Mouse (Mus musculus) monocyte, adult 5-6 weeks (primary cell): ENCODE measurements around the gene Ubr4. TPM values are rescaled to one million over a fixed set of nuclear protein-coding genes. Genes with fewer than 3 reads are reported as not detected.
"Not testable (repeated sequence)": the region's sequence is repeated elsewhere in the genome, so short reads cannot be mapped to it uniquely, and the experiment has no call there.

ENCODE experiments used
- ATAC-seq: fragments of 153-309, 156-312 bp; replicated peaks from 2 replicates; pipeline ENCODE4 v1.8.0; 2017; ENCODE audit warnings: mild to moderate bottlenecking; ENCODE audit not compliant: low TSS enrichment, insufficient number of reproducible peaks, severe bottlenecking, poor library complexity, low FRiP score
- total RNA-seq: library from RNA; stranded (forward); fragments of 200-1000, 200-491, 200-594 nt; gene quantifications from 3 replicates; pipeline ENCODE4 v1.2.3, GENCODE M21; 2017

Gene Ubr4
- total RNA-seq, 1 experiment from 2014 or later, result 47.9 TPM

DNA sequence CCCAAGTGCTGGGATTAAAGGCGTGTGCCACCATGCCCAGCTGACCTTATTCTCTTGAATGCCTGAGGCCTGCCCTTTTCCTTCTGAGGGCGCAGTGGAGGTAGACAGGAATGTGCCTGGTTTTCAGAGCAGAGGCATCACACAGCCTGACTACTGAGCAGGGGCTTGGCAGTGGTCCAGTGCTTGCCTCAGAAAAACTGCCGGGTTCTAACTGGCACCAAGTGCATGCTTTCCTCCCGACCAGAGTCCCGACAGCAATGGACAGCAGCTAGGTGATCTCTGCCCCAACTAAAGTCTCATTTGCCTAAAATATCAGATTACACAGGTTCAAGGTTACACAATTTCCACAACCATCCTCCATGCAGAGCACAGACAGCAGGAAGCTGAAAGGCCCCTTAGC lies 8.7 kb upstream of the Ubr4 start:
- ATAC-seq, result no peak

DNA sequence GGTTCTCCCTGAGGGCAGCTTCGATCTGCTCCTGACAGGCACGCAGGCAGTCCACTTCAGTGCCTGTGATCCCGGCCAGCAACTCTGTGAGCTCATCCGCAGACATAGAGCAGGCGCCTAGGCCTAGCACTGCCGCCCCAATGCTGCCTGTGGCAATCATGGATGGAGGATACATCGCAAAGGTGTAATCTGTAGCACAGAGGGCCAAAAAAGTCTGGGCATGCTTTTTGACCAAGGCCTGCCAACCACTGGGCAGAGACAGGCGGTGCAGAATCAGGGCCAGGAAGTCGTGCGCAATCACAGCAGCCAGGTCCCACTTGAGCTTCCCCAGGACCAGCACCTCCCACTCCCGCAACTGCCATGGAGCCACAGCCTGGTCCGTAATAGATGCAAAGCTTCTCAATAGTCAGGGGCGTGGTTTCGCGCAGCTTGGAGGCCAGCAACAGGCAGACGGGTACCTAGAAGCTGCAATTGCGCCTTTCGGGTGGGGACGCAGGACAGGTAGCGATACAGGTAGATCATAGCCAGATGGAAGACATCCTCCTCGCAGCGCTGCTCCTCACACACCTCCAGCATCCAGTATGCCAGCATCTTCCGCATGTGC lies 6.9 kb upstream of the Ubr4 start:
- ATAC-seq, result no peak

DNA sequence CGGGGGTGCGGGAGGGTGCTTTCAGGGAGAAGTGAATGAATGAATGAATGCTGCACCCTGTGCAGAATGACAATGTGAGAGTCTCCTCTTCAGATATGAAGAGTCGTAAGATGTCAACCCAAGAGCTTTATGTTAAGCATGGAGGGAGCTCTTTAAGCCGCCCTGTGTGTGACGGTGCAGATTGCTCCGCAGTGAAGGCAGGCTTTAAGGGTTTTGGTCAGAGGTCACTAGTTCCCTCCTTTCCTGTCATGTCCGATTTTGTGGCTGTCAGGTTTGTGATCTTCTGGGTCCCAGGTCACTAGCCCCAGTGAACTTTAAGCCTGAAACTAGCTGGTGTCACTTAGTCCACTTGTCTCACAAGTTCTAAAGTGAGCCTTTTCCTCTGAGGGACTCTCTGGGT lies 423 bp downstream of the Ubr4 start:
- no peak for ATAC-seq

DNA sequence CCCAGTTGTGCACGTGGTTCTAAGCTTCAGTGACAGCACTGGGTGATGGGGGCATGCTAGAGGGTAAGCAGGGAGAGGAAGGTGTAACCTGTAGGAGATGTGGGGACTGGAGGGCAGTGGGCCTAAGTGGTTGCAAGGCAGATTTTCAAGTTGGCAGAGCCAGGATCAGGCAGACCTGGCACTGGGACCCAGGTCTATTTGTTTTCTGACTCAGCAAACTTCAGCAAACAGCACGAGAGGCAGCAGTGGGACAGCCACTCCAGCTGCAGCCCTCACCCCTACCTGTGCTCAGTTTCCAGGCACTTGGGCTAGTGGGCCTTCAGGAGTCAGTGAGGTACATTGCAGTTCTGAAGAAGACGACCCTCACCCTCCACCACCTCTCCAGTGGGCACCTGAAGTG lies 4.8 kb downstream of the Ubr4 start:
- ATAC-seq, result no peak

DNA sequence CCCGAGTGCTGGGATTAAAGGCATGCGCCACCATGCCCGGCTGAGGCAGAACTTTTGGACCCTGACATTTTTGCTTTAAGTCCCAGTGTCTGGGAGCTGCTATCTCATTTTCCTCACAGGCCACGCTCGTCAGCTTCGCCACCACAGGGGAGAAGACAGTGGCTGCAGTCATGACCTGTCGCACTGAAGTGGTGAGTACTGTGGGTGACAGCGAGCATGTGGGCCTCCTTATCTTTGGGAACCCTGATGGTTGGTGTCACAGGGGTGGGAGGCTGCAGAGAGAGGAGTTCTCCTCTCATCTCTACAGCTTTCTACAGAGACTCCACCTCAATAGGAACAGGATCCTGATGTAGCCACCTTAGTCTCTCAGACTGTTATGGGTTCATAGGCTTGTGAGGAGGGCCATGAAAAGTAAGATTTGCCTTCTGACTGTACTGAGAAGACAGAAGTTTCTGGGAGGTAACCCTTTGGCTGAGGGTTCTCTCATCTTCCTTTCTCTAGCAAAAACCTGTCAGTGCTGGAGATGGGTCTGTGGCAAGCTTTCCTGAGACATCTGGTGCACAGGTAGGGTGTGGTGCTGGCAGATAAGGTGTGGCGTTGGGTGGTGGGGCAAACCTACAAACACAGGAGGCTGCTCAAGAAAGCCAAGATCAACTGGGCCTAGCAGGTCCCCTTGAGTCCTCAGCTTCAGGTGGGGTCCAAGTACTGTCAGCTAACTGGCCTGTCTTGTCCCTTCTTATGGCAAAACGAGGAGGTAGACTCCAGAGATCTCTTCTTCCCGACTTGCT lies 8.5 kb downstream of the Ubr4 start:
- ATAC-seq, result no peak

- ATAC-seq, result no peak
These were observed 14.9 kb downstream of the Ubr4 start for GRCm38 (mm10) chr4:139367336-139367735.

DNA sequence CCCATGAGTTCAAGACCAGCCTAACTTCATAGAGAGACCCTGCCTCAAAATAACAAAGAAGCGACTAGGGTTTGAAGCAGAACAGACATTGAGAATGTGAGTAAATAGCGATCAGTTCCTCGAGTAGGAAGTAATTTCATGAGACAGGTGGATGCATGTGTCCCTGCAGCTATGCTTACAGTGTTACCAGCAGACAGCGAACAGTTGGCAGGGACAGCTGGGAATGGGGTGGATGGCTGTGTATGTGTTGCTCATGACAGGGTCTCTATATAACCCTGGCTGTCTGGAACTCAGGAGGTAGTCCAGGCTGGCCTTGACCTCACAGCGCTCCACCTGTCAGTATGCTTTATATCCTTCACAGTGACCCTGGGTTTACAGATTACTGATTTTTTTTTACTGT lies 15.6 kb downstream of the Ubr4 start:
- ATAC-seq, result no peak

DNA sequence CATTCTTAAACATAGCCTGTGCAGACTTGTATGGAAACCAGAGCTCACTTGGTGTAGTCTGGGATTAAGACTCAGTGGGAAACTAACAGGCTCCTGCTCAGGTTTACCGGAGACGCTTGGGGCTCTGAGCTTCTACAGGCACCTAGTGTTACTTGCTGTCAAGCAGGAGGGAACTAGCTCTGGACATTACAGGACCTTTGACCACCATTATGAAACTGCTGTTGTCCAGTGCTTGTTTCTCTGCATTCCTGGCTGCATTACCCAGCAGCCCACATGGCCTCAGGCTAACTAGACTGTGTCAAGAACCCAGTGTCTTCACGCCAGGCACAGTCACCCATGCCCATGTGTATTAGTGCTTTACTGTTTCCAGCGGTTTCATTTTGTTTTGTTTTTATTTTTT lies 20.7 kb downstream of the Ubr4 start:
- ATAC-seq, result no peak

- no peak for ATAC-seq
These were observed 21.1 kb downstream of the Ubr4 start for GRCm38 (mm10) chr4:139373531-139373930.

DNA sequence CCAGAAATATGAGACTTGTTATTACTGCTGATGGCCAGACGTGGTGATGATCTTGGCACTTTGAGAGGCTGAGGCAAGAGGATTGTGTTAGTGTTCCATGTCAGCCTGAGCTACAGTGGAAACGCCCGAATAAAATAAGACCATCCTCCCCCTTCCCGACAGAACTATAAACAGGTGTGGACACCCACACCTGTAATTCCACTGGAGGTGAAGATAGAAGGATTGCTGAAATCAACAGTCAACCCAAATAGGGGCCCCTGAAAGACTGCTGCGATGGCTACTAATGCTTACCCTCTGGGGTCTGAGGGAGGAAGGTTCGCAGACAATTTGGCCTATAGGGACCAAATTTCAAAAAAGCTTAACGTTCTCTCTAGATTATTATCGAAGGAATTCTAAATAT lies 27.3 kb downstream of the Ubr4 start:
- ATAC-seq, result no peak

DNA sequence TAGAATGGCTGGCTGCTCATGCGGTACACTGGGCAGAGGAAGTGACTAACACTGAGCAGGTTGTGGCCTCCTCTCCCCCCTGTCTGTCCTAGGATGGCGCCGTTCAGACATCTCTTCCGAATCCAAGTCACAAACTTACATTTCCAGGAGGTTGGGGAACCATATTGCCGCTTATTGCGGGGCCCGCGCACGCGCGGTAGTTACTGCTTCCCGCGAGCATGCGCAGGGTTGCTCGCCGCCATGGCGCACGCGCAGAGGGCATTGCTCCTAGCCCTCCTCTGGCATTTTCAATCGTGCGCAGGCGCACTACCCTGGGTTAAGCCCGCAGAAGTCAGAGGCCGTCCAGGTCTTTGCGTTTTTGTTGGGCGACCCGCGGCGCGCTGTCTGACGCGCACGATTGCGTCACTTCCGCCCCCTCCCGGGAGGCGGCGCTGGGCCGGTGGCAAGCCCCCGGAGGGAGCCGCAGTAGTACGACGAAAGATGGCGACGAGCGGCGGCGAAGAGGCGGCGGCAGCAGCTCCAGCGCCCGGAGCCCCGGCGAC lies 27.9 kb downstream of the Ubr4 start:
- ATAC-seq, result peak; percentile 91

- 0 out of 2 replicates have a peak, but pooled peaks have one; percentile 7 for ATAC-seq
These were observed 28.5 kb downstream of the Ubr4 start for GRCm38 (mm10) chr4:139380775-139381451.

DNA sequence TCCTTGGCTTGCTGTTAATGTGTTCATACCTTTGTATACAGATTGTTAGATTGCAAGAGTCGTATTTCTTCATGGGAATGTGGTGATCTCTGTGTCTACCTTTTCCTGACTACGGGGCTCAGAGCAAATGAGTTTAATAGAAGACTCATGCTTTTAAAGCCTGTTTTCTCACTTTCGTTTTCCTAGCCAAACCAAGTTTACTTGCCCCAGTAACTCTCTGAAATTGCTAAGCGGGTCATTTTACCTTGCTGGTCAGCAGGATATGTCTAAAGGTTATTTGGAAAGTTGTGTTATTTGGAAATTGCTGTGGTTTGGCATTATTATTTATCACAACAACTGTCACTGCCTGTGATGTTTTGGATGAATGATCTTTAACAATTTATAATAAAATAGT lies 29.0 kb downstream of the Ubr4 start:
- ATAC-seq, result no peak

- no peak for ATAC-seq
These were observed 29.8 kb downstream of the Ubr4 start for GRCm38 (mm10) chr4:139382231-139382630.

DNA sequence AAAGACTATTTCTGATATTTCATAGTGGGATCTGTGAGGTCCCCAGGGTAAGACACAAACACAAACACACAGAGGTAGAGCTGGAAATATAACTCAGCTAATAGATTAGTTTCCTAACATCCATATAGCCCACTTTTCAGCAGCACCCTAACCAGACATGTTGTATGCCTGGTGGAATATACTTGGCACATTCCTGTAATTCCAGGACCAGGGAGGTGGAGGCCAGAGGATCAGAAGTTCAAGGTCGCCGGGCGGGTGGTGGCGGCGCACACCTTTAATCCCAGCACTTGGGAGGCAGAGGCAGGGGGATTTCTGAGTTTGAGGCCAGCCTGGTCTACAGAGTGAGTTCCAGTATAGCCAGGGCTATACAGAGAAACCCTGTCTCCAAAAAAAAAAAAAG lies 33.4 kb downstream of the Ubr4 start:
- ATAC-seq, result not testable (repeated sequence)

- ATAC-seq, result no peak
These were observed 34.5 kb downstream of the Ubr4 start for GRCm38 (mm10) chr4:139386869-139387319.

- no peak for ATAC-seq
These were observed 37.1 kb downstream of the Ubr4 start for GRCm38 (mm10) chr4:139389557-139389956.

GRCm38 (mm10) chr4:139395431-139395830 lies 43.0 kb downstream of the Ubr4 start:
- ATAC-seq, result no peak

DNA sequence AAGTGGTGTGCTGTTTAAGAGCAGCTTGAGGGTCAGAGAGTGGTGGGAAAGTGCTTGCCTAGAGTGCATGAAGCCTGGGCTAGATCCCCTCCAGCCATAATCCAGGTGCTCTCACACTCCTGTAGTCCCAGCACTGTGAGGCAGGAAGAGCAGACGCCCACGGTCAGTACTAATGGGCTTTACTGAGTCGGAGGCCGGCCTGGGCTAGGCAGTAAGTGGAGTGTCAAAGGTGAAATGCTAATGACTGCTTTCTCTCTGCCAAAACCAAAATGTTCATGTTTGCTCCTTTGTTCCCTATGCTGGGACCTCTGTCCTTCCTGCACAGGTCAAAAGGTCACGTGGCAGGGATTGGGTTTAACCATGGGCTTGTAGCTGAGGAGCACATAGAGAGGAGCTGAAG lies 48.1 kb downstream of the Ubr4 start:
- ATAC-seq, result no peak

GRCm38 (mm10) chr4:139403214-139403613 lies 50.8 kb downstream of the Ubr4 start:
- no peak for ATAC-seq
